Mouse (Mus musculus): ENCODE data around the gene Dpf2.
"Not testable (repeated sequence)": the region's sequence is repeated elsewhere in the genome, so short reads cannot be mapped to it uniquely, and the experiment has no call there.

Gene Dpf2

DNA sequence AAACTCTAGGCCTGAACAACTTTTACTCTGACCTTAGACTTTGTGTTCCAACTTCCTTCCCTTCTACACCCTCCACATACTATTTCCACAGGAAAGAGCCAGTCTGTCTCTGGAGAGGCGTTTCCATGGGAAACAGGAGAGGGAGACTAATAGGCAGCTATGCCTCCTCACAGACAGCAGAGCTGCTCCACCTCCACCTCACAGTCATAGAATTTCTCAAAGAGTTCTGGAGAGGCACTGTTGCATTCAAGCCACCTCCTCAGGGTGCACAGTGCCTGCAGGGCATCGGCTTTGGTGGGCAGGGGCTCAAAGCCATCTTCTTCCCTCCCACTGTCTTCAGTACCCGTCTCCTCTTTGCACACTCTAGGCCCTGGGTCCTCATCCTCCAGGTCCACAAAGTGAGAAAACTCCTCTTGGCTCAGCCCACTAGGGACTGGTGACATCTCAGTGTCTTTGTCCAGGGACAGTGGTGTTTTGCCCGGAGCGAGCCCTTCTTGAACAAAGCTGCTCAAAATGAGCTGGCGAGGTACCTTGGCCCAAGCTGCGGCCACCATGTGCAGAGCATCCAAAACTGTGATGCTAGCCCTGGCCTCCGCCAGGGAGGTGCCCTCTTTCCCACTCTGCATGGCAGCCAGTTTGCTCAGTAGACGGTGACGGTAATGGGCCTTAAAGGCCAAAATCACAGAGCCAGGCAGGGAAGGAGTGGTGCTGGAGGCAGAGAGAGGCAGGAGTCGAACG, 21.1 kb downstream of the Dpf2 start:
- DNase-seq, result no peak

DNA sequence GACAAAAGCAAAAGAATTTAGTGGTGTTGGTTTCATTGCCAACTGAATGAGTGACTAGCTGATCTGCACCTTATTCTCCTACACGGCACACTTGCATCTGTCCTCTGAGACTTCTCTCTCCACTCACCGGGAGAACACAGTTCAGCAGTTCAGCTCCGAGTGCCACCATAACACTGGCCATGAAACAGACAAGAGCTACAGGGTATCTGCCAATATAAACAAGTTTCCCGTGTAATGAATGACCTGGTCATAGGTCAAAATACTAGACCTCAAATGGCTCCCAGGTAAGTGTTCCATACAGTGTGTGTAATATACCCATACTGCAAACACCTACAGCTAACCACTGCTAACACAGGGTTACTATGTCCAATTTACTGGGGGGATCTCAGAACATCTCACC, 23.6 kb downstream of the Dpf2 start:
- DNase-seq, result no peak

DNA sequence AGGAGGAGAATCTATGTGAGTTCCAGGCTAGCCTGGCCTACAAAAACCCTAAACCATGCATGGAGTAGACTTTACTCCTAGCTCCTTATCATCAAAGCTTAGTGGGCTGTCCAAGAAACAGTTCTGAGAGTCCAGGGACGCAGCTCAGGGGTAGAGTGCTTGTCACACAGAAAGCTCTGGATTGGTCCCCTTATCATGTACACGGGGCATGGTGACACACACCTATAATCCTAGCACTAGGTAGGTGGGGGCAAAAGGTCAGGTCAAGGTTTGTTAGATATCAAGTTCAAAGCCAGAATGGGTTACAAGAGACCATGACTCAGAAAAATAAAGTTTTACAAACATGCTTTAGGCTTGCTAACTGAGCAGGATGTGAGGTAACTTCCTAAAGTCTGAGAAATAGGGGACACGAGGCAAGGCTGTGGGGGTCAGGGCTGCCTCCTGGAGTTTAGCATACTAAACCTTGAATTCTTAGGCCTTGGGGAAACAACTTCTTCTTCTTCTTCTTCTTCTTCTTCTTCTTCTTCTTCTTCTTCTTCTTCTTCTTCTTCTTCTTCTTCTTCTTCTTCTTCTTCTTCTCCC, 25.5 kb downstream of the Dpf2 start:
- DNase-seq, result no peak

DNA sequence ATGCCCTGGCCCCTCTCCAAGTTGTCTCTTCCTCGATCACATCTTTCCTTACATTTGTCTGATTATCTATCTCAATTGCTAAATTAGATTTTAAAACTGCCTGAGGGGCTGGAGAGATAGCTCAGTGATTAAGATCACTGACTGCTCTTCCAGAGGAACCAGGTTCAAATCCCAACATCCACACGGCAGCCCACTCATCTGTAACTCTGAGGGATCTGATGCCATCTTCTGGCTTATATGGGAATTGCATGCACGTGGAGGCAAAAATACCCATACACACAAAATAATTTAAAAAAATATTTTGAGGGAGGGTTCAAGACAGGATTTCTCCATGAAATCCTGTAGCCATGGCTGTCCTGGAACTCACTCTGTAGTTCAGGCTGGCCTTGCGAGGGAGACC, 27.0 kb downstream of the Dpf2 start:
- DNase-seq, result no peak

DNA sequence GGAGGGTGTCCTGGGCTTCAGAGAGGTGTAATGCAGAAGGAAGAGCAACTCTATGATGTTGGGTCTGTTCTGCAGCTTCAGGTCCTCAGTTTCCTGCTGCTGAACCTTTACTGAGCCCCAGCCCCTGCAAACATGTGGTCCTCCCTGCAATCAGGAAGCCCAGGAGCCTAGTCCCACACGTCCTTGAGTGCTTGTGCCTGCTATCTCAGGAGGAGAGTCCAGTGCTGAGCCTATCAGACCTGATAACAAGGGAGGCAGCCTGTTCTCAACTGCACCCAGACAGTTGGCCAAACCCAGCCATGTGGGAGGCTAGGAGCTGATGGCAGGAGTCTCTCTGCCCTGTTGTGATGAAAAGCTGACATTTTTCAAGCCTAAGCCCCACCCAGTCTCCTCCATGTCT, 28.9 kb downstream of the Dpf2 start:
- DNase-seq, result no peak

DNA sequence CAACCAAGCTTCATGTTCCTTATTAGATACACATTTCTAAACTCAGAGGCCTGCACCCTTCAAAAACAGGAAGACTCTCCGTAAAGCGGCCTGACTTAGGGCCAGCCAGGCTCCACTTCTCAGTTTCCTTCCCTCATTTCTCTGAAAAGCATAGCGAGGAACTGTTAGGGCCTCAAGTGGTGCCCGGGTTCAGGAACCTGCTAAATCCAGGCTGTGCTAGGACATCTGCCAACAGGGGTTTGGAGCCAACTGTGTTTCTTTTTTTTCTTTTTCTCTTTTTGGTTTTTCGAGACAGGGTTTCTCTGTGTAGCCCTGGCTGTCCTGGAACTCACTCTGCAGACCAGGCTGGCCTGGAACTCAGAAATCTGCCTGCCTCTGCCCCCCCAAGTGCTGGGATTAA, 30.7 kb downstream of the Dpf2 start:
- DNase-seq, result not testable (repeated sequence)

DNA sequence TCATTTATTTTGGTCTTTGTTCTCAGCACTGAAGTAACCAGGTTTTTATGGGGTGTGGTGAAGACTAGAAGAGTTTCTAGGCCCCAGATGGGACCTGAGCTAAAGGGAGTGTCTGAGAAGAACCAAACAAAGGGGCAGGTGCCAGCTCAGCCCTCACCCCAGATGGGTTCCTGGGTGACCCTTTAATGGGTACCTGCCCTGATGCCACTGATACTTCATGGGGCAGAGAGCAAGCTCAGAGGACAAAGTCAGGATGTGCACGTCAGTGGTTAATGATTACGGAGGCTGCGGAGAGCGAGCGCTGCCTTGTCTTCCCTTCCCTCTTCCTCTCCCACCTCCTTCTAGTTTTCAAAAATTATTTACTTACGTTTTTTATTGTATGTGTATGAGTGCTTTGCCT, 31.7 kb downstream of the Dpf2 start:
- DNase-seq, result no peak

DNA sequence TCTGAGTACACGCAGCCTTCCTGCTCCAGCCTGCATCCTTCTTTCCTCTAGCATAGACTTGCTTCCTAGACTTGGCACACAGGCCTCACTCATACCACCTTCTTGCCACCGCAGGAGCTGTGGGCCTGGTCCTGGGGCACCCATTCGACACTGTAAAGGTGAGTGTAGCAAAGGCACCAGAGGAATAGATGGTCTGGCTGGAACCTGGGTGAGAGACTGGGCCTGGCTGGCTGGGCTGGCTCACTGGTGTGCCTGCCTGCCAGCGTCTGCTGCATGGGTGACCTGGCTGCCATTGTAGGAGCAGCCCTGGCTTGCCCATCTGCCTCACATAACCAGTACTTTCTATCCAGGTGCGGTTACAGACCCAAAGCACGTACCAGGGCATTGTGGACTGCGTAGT, 33.1 kb downstream of the Dpf2 start:
- no peak for DNase-seq

DNA sequence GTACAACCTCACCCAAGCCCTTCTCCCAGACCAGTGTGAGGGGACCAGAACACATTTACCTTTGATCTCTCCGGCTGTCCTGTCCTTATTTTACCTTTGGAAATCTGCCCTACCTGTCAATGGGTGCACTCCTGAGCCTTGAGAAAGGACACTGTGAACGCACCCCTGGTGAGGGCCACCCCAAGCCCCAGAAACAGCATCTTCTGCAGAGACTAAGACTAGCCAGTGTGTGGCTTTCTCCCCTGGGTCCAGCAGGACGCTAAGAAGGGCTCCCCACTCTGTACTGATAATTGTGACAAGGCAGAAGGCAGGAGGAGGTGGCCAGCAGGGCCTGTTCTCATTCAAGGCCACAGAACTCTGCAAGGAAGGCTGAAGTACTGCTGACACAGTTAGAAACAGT, 33.9 kb downstream of the Dpf2 start:
- DNase-seq, result no peak

DNA sequence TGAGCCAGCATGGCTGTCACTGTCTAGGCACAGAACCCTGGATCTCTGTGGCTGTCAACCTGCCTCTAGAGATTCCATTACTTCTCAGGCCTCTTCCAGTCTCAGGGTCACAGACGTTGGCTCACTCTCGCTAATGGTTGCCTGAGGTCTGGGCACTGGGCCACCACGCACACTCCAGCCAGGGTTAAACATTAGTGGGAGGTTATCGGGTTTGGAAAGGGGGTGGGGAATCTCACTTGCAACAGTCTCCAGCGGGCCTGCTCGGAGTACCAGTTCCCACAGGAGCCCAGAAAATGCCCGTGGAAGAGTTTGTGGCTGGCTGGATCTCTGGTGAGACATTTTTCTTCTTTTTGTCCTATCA, 34.5 kb downstream of the Dpf2 start:
- no peak for DNase-seq

DNA sequence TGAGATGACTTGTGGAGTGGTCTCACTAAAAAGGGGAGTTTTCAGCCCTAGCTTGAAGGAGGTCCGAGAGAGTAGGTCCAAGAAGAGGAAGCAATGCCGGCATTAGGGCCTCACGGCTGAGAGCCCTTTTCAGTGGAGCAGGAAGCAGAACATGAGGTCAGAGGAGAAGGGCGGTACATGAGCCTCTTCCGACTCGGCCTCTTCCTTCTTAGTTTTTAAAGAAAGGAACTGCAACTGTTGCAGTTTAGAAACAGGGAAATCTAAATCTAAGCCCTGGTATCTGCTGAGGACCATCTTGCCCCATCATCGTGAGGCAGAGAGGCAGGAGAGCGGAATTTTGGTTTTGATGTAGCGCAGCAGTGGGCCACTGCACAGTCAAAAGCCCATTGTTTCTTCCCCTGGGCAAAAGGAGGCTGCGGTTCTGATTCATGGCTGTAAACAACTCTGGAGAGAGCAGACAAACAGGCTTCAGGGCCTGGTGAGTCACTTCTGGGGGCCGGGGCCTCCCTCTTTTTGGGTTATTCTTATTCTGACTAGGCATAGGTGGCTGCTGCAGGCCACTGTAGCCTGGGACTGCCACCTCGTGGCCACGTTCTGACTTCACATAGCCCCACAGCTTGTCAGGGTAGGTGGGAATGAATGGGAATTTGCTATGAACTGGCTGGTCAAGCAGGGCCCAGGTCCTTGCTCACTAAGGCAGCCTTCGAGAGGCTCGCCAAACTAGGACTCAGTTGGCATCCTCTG, 35.0 kb downstream of the Dpf2 start, which contains the start of gene Slc25a45:
TSS of gene Slc25a45 (plus strand) at position 191 of the 744 bp plus-strand sequence.
- peak; percentile 82 for DNase-seq

DNA sequence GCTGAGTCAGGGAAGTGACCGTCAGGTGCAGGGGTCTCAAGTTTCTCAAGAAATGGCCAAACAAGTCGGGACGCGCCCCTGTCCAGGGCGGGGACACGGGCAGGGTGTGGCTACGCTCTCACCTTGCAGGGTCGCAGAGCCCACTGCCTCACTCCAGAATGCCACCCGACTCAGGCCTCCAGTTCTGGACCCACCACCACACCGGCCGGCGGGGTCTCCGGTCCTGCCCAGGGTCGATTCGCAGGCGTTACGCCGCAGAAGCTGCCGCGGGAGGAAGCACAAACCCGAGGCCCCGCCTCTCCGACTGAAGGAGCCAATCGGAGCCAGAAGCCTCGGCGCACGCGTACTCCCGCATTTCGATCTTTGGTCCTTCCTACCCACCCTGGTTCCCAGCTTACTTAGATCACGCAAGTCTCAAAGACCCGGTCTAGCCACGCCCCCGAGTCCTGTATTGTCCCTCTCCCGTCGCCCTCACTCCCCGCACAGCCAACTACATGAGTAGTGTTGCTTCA, 37.8 kb downstream of the Dpf2 start, which contains the start of gene Frmd8:
TSS of gene Frmd8 (minus strand) at position 306 of the 512 bp plus-strand sequence.
- DNase-seq, result peak; percentile 93

DNA sequence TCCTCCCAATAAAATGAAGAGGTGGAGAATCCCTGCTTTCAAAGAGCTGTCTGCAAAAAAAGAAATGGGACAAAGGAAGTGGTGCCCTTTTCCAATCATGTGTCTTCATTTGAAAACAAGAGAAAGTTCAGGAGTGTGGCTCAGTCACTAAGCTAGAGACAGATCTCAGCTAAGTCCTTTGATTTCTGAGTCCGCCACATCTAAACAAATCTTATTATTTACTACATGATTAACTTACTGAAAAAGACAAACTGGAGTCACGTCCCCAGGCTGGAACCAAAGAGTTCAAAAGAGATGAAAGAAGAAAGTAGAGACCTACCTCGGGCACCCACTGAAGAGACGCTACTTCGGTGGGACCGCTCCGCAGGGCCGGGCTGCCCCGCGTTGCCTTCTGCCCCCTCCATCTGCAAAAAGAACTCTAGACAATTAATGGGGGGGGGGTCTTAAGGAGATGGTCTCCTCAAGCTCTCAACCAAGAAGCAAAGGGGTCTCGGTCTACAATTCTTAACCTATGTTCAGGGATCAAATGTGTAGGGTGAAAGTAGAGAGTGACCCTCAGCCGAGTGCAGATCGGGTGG, 38.3 kb downstream of the Dpf2 start:
- no peak for DNase-seq

DNA sequence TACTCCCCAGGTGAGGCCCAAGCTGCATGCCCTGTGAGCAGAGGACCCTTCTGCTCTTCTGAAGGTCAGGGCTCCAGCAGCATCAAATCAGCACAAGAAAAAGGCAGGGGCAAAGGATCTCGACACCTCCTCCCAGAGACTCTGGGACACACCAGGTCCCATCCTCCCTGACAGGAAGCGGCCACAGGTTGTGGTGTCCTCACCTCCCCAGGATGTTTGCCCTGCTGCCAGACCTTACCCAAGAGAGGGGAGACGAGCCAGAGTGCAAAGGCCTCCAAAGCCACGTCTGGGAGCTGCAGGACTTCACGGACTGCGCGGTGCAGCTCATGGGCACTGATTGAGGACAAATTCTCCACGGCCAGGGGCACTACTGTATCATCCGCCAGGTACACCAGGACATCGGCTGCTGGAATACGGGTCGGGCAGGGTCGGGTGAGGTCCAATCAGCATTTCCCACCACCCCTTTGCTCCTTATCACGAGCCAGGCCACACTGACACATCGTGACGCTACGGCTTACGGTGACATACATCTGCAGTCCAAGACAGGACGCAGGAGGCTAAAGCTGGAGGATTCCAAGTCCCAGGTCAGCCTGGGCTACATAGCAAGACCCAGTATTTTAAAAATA, 39.8 kb downstream of the Dpf2 start:
- no peak for DNase-seq

DNA sequence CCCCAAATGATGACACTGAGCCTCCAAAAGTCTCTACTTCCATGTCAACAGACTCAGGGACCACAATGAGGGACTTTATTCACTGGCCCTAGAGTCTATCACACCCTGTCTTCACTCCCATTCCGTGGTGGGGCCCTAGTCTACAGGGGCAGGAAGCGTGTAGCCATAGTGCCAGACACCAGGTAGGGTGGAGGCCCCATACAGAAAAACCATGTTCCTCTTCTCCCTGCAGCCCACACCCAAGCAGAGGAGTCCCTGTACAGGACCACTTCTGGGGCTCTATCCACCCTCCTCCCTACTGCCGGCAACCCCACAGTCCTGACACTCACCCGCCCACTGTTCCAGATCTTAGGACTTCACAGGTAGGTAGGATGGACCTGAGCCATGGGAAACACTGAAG, 40.3 kb downstream of the Dpf2 start:
- DNase-seq, result no peak

DNA sequence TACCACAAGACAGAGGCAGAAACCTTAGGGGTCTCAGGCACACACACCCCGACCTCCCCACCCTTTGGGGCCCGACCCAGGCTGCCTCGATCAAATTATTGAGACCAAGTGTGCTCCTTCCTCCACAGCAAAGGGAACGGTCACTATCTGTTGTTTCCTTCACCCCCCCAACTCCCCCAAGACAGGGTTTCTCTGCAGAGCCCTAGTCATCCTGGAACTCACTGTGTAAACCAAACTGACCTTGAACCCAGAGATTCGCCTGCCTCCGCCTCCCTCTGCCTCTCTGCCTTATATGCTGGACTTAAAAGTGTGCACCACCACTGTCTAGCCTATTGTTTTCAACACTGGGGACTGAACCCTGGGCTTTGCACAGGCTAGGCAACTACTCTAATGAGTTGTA, 41.1 kb downstream of the Dpf2 start:
- DNase-seq, result no peak

DNA sequence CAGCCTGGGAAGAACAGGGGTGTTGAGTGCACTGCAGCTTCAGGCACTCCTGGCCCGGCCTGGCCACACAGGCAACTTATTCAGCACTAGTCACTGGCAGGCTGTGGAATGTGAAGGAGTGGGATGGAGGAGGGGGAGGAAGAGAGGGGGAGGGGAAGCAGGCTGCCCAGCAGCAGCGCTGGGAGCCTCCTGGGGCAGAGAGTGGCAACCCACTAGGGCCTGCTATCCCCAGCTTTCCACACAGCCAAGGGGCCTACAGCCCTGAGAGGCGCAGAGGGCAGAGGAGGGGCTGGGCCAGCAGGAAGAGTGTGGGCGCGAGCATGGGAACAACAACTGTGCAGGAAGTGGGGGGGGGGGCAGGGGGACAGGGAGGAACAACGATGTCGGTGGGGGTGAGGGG, 41.5 kb downstream of the Dpf2 start:
- DNase-seq, result no peak

DNA sequence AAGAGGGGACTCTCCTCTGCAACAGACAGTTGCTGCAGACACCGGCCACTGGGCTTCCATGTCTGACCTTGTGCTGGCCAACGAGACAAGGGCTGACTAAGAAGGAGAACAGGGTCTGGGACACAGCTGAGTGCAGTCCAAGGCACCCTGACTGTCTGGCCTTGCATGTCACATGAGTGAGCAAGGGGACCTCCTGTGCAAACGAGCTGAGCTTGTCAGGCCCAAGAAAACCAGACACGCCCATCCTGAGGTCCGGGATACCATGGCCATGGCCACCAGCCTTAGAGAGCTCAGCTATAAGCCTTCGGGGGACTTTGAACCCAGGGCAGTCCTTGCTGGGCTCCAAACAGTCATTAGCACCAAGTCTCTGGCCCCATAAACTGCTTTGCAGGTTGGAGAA, 44.7 kb downstream of the Dpf2 start:
- DNase-seq, result no peak

DNA sequence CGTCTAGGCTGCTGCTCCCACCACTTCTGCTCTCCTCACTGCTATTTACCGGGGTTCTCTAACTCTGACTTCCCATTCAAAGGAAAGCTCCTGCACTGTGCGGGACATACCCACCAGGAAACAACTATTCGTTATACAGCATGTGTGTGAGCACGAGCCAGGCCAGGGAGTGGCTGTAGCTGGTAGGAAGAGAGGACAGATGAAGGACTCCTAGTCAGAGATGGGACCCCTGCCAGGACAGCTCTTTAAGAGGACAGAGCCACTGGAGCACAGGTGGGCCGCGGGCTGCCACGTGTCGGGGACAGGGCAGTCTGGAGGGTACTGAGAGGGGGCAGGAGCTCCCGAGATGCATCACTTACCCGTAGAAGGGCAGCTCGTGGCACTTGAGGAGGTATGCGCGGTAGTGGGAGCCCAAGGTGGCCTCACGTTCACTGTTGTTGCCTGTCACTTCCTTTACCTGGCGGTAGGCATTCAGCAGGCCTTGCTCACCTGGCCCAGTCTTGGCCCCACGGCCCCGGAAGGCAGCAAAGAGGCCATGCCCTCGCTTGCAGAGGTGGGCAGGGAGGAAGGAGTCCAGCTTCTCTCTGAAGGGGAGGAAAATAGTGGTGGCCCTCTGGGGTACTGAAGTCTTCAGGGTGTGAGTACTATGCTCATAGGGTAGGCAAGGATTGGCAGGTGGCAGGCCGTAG, 48.0 kb downstream of the Dpf2 start:
- no peak for DNase-seq

DNA sequence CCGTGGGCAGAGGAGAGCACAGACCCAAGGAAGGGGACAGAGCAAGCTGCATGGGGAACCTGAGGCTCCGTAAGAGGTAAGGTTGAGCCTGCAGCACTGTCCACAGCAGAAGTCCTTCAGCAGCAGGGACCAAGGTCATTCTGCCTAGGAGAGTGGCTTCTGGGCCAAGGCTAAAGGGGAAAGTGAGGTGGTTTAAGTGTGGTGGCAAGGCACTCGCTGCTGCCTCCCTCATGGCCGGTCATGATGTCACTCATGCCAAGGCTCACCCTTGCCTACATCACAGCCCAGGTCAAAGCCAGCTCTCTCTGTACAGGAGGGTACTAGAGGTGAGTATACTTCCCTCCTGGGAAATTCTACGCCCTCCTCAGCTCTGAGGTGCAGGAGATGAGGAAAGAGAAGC, 49.0 kb downstream of the Dpf2 start:
- no peak for DNase-seq

DNA sequence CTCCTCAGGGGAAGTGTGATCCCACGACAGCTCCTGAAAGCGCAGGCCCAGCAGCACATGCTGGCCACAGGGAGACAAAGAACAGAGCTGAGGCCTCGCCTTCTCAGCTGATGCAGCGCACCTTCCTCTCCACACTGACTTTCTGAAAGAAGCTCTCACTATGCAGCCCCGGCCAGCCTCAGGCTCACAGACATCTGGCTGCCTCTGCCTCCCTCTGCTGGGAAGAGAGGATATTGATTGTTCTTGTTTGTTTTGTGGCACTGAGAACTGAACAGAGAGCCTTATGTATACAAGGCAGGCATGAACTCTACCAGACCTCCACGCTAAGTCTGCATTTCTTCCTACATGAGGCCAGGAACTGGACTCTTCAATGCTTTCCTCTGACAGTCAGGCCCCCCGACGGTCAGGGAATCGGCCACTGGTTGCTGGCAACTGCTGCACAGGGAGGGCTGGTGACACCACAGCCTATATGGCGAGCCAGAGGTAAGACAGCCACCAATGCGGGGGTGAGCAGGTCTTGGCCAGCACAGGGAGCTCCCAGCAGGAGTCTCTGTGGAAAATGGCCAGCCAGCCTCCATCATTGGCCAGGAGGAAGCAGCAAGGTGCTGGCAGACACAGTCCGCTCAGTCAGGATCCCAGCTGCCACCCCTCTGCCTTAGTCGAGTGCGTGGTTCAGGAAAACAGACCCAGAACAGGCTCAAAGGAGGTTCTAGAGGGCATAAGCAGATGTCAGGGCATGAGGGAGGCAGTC, 50.3 kb downstream of the Dpf2 start:
- no peak for DNase-seq

DNA sequence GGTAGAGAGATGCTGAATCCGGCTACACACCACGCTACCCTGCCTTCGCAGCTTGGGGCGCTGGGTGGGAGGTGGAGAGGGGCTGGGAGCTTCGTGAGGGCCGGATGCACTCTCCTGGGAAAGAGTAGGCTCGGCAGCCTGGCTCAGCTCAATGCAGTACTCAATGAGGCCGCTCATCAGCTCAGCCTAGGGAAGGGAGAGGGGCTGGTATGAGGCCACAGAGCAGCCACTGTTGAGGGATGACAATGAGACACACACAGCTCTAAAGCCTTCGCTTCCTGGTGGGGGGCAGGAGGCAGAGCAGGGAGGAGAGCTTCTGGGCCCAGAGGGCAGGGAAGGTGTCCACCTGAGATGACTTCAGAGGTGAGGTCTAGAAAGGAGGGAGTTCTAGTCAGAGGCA, 56.2 kb downstream of the Dpf2 start:
- no peak for DNase-seq

All from right cerebral cortex, adult 18-20 months (tissue).